Mouse (Mus musculus): Measurements from ENCODE around the gene Fdxr.

GRCm38 (mm10) chr11:115323354-115323753 lies 46.5 kb upstream of the Fdxr start:
- TF ChIP-seq CTCF (IDR thresholded peaks at IDR 0.05; ENCODE audit: borderline replicate concordance, insufficient read depth, low read depth, low read length) = no peak
- TF ChIP-seq POLR2A (IDR thresholded peaks at IDR 0.05; ENCODE audit: borderline replicate concordance, insufficient read depth, low read length) = no peak
